Mouse (Mus musculus) erythroid progenitor cell, adult 5-6 weeks (primary cell): ENCODE data around the gene Epha10. TPM values are rescaled to one million over a fixed set of nuclear protein-coding genes. Genes with fewer than 3 reads are reported as not detected.

Source experiments
- ATAC-seq: replicated peaks from 2 replicates; pipeline ENCODE4 v1.8.0; 2016; ENCODE audit warnings: moderate number of reproducible peaks, mild to moderate bottlenecking, moderate TSS enrichment, inconsistent platforms; ENCODE audit not compliant: poor library complexity, low FRiP score, severe bottlenecking
- total RNA-seq, 2 experiments: library from RNA; stranded (forward) in 1 of 2; stranded (reverse) in 1 of 2; fragments of 150-400 nt in 1 of 2; fragments of 186-747, 209-891 nt in 1 of 2; gene quantifications; 2 replicates each; pipeline versions ENCODE4 v1.2.3 to v1.2.4; 2015 to 2017; ENCODE audit warnings: low replicate concordance in 2 of 2

Gene Epha10
- total RNA-seq, 2 experiments from 2014 or later, result not detected

GRCm38 (mm10) chr4:124959062-124959461 lies 78.4 kb downstream of the Epha10 start:
- no peak for ATAC-seq

GRCm38 (mm10) chr4:124960940-124961339 lies 80.2 kb downstream of the Epha10 start:
- ATAC-seq, result no peak

- ATAC-seq, result no peak
Measured at GRCm38 (mm10) chr4:124962576-124962975, 81.9 kb downstream of the Epha10 start.

- ATAC-seq, result no peak
Measured at GRCm38 (mm10) chr4:124964912-124965599, 84.4 kb downstream of the Epha10 start.

Other genes with a start within 250 kb of the Epha10 start
- not detected in 2 replicates for gene Pou3f1, start 224.1 kb upstream of the Epha10 start, total RNA-seq (2015; ENCODE audit: low replicate concordance)
- not detected in 2 replicates for gene Pou3f1, start 224.1 kb upstream of the Epha10 start, total RNA-seq (2017; ENCODE audit: low replicate concordance)
- 10.5 and 24.7 TPM in 2 replicates for gene Utp11, start 187.3 kb upstream of the Epha10 start, total RNA-seq (2015; ENCODE audit: low replicate concordance)
- 9.0 and 11.4 TPM in 2 replicates for gene Utp11, start 187.3 kb upstream of the Epha10 start, total RNA-seq (2017; ENCODE audit: low replicate concordance)
- gene Fhl3, start 180.2 kb upstream of the Epha10 start, total RNA-seq (2015; ENCODE audit: low replicate concordance), result 4.0 TPM in 1 of 2 replicates, not detected in the other
- 0.64 TPM in 1 of 2 replicates, not detected in the other for gene Fhl3, start 180.2 kb upstream of the Epha10 start, total RNA-seq (2017; ENCODE audit: low replicate concordance)
- 21.3 and 37.7 TPM in 2 replicates for gene Sf3a3, start 166.1 kb upstream of the Epha10 start, total RNA-seq (2015; ENCODE audit: low replicate concordance)
- gene Sf3a3, start 166.1 kb upstream of the Epha10 start, total RNA-seq (2017; ENCODE audit: low replicate concordance), result 43.6 and 54.1 TPM in 2 replicates
- gene Inpp5b, start 139.0 kb upstream of the Epha10 start, total RNA-seq (2015; ENCODE audit: low replicate concordance), result 49.9 and 84.0 TPM in 2 replicates
- 40.2 and 70.5 TPM in 2 replicates for gene Inpp5b, start 139.0 kb upstream of the Epha10 start, total RNA-seq (2017; ENCODE audit: low replicate concordance)
- 8.6 and 21.4 TPM in 2 replicates for gene Mtf1, start 78.8 kb upstream of the Epha10 start, total RNA-seq (2015; ENCODE audit: low replicate concordance)
- 7.0 and 25.2 TPM in 2 replicates for gene Mtf1, start 78.8 kb upstream of the Epha10 start, total RNA-seq (2017; ENCODE audit: low replicate concordance)
- 4.2 and 46.1 TPM in 2 replicates for gene Yrdc, start 30.2 kb upstream of the Epha10 start, total RNA-seq (2015; ENCODE audit: low replicate concordance)
- gene Yrdc, start 30.2 kb upstream of the Epha10 start, total RNA-seq (2017; ENCODE audit: low replicate concordance), result 13.9 and 19.4 TPM in 2 replicates
- gene 1110065P20Rik, start 29.7 kb upstream of the Epha10 start, total RNA-seq (2015; ENCODE audit: low replicate concordance), result 2.9 and 4.2 TPM in 2 replicates
- gene 1110065P20Rik, start 29.7 kb upstream of the Epha10 start, total RNA-seq (2017; ENCODE audit: low replicate concordance), result 1.2 TPM in 1 of 2 replicates, not detected in the other
- gene Maneal, start 18.7 kb upstream of the Epha10 start, total RNA-seq (2015; ENCODE audit: low replicate concordance), result not detected in 2 replicates
- not detected in 2 replicates for gene Maneal, start 18.7 kb upstream of the Epha10 start, total RNA-seq (2017; ENCODE audit: low replicate concordance)
- gene 9930104L06Rik, start 56.1 kb downstream of the Epha10 start, total RNA-seq (2015; ENCODE audit: low replicate concordance), result 1.7 and 4.0 TPM in 2 replicates
- 12.2 and 15.8 TPM in 2 replicates for gene 9930104L06Rik, start 56.1 kb downstream of the Epha10 start, total RNA-seq (2017; ENCODE audit: low replicate concordance)
- 272 and 278 TPM in 2 replicates for gene Cdca8, start 58.4 kb downstream of the Epha10 start, total RNA-seq (2015; ENCODE audit: low replicate concordance)
- 294 and 381 TPM in 2 replicates for gene Cdca8, start 58.4 kb downstream of the Epha10 start, total RNA-seq (2017; ENCODE audit: low replicate concordance)
- 0.72 TPM in 1 of 2 replicates, not detected in the other for gene Rspo1, start 105.5 kb downstream of the Epha10 start, total RNA-seq (2015; ENCODE audit: low replicate concordance)
- not detected in 2 replicates for gene Rspo1, start 105.5 kb downstream of the Epha10 start, total RNA-seq (2017; ENCODE audit: low replicate concordance)
- 12.3 and 25.6 TPM in 2 replicates for gene Gnl2, start 135.7 kb downstream of the Epha10 start, total RNA-seq (2015; ENCODE audit: low replicate concordance)
- gene Gnl2, start 135.7 kb downstream of the Epha10 start, total RNA-seq (2017; ENCODE audit: low replicate concordance), result 34.7 and 36.3 TPM in 2 replicates
- not detected in 2 replicates for gene Dnali1, start 184.8 kb downstream of the Epha10 start, total RNA-seq (2015; ENCODE audit: low replicate concordance)
- not detected in 2 replicates for gene Dnali1, start 184.8 kb downstream of the Epha10 start, total RNA-seq (2017; ENCODE audit: low replicate concordance)
- gene Snip1, start 185.8 kb downstream of the Epha10 start, total RNA-seq (2015; ENCODE audit: low replicate concordance), result 14.8 and 36.5 TPM in 2 replicates
- 19.6 and 21.6 TPM in 2 replicates for gene Snip1, start 185.8 kb downstream of the Epha10 start, total RNA-seq (2017; ENCODE audit: low replicate concordance)
- gene Meaf6, start 204.2 kb downstream of the Epha10 start, total RNA-seq (2015; ENCODE audit: low replicate concordance), result 27.0 and 66.7 TPM in 2 replicates
- 25.7 and 37.1 TPM in 2 replicates for gene Meaf6, start 204.2 kb downstream of the Epha10 start, total RNA-seq (2017; ENCODE audit: low replicate concordance)
- 0.42 and 2.5 TPM in 2 replicates for gene Zc3h12a, start 246.9 kb downstream of the Epha10 start, total RNA-seq (2015; ENCODE audit: low replicate concordance)
- 0.45 TPM in 1 of 2 replicates, not detected in the other for gene Zc3h12a, start 246.9 kb downstream of the Epha10 start, total RNA-seq (2017; ENCODE audit: low replicate concordance)